ENCODE assay signal across 19 mouse cellular contexts in the genomic region with DNA sequence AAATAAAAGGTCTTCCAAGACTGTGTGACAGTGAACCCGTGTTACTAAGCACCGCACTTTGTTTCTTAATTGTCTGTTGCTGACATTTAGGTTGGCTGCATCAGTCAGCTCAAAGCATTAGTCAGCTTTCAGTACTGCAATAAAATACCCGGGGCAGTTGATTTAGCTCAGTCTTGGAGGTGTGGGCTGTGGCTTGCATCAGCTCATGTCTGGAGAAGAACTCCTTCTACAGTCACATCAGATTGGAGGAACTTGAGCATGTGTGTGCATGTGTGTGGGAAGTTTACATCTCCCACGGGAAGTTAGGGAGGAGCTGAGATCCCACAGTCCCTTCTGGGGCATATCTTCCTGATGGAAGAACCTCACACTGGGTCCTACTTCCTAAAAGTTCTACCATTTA. TPM values are rescaled to one million over a fixed set of nuclear protein-coding genes. Genes with fewer than 3 reads are reported as not detected.
DNase-seq lines count a peak whose midpoint lies in the region.
"Had no signal": no experiment of that assay in that cellular context is flagged by ENCODE, and none has a peak within 500 bp of the region (broad histone marks: within the 10 kb centered on the region; RNA-seq: fewer than 3 reads in every experiment).

No protein-coding gene starts in this region.

- intact Hi-C loops in heart, postnatal 36 days (cut with DNase I) = no loop called here
- intact Hi-C loops in gastrocnemius, postnatal 36 days (cut with DNase I) = no loop called here

- DNase-seq in heart, adult 11 months = peak; percentile 63
- DNase-seq in heart, postnatal 36 days = no peak
- DNase-seq in 3T3-L1 (ENCODE audit: low read depth, low spot score) (peak; percentile 71), NIH3T3 (ENCODE audit: low read depth) (peak; percentile 25)
- peak; percentile 70 for DNase-seq in gonadal fat pad, adult 2 months (ENCODE audit: low read depth)
- DNase-seq in right cerebral cortex, adult 18-20 months = no peak
- DNase-seq in gastrocnemius, postnatal 36 days = no peak
- DNase-seq in urinary bladder, postnatal 36 days (ENCODE audit: low spot score in 2 of 2) = no peak
- DNase-seq: adrenal gland, adult 8-10 months; adrenal gland, postnatal 36 days; cerebellum, adult 18-20 months; cerebellum, adult 9-11 months; cerebellum, postnatal 36 days; forebrain, postnatal 0 days; gastrocnemius, postnatal 14 days; heart, adult 18-20 months; heart, postnatal 10 days had no signal

RNA-seq across cellular contexts. Expression of gene Irf4, which starts 38.9 kb away (rescaled TPM):
- 1 to 10 TPM; 1.2 to 1.7 TPM for total RNA-seq in heart, postnatal 36 days (2021)
- 2.3 and 2.5 TPM in 2 replicates for polyA plus RNA-seq in gonadal fat pad, adult 2 months (2012; rRNA removed)
- under 1 TPM; 0.79 TPM for total RNA-seq in gastrocnemius, postnatal 36 days (2021)
- total RNA-seq: hindbrain, postnatal 0 days had no signal
- polyA plus RNA-seq: G1E had no signal

Comparison
In these comparisons a context has a peak if more than half of its experiments do, and no peak if none do; other contexts are left out.
1. DNase-seq: peak in heart, adult 11 months (single experiment), 3T3-L1 (single experiment), NIH3T3 (single experiment) and gonadal fat pad, adult 2 months (single experiment); none in heart, postnatal 36 days (0 of 2), right cerebral cortex, adult 18-20 months (single experiment), gastrocnemius, postnatal 36 days (0 of 2) and urinary bladder, postnatal 36 days (0 of 2).